Mouse (Mus musculus) small intestine, adult 2 months (tissue): Measurements from ENCODE around the gene Tnfsf14. TPM values are rescaled to one million over a fixed set of nuclear protein-coding genes. Genes with fewer than 3 reads are reported as not detected.
A peak's percentile ranks its signal among the peaks of the same experiment; 100 is the strongest.

Source experiments
- H3K27ac ChIP-seq: fragments of 200-500 bp; 2 replicates; pipeline ENCODE4 v1.5.1; 2012; ENCODE audit warnings: low read depth, low read length, control low read depth, inconsistent platforms; ENCODE audit not compliant: insufficient read depth
- H3K27me3 ChIP-seq: fragments of 200-500 bp; 2 replicates; pipeline ENCODE4 v1.6.1; 2012; ENCODE audit warnings: mild to moderate bottlenecking, moderate library complexity, low read length, inconsistent platforms; ENCODE audit not compliant: control insufficient read depth, insufficient read depth
- H3K36me3 ChIP-seq: fragments of 200-500 bp; 2 replicates; pipeline ENCODE4 v1.6.1; 2012; ENCODE audit warnings: mild to moderate bottlenecking, low read length, control low read depth, inconsistent platforms; ENCODE audit not compliant: control insufficient read depth, insufficient read depth
- H3K4me1 ChIP-seq: fragments of 200-500 bp; 2 replicates; pipeline ENCODE4 v1.6.1; 2012; ENCODE audit warnings: low read length, inconsistent platforms, mixed read lengths; ENCODE audit not compliant: control insufficient read depth, insufficient read depth, insufficient read length
- H3K4me3 ChIP-seq: fragments of 200-500 bp; 2 replicates; pipeline ENCODE4 v1.5.1; 2012; ENCODE audit warnings: low read depth, mild to moderate bottlenecking, control low read depth, inconsistent platforms, low read length, moderate library complexity
- CTCF ChIP-seq: fragments of 200-500 bp; IDR thresholded peaks from 2 replicates; pipeline ENCODE4 v1.5.1; 2012; ENCODE audit warnings: low read depth, mild to moderate bottlenecking, control low read depth, inconsistent platforms, low read length, moderate library complexity, mixed read lengths; ENCODE audit not compliant: insufficient replicate concordance, insufficient read length; ENCODE audit errors: extremely low read depth
- POLR2A ChIP-seq: fragments of 200-500 bp; IDR thresholded peaks from 2 replicates; pipeline ENCODE4 v1.6.1; 2012; ENCODE audit warnings: low read depth, mild to moderate bottlenecking, control low read depth, inconsistent platforms, low read length, moderate library complexity
- WGBS: fragments of 180-500 bp; shearing (Covaris S2); methylation state at CpG from one replicate; pipeline ENCODE4 v1.1.7; 2018; 5-methylcytosine and 5-hydroxymethylcytosine counted together
- polyA plus RNA-seq: library from polyadenylated mRNA; depleted of rRNA; stranded (reverse); fragments of >200 nt; gene quantifications from 2 replicates; pipeline ENCODE4 v1.2.3, GENCODE M21; 2012

The Tnfsf14 gene
- polyA plus RNA-seq, 1 experiment, result 0.98 TPM

GRCm38 (mm10) chr17:57201841-57202724, 8.1 kb upstream of the Tnfsf14 start:
- Histone ChIP-seq H3K4me1 (0 out of 2 replicates have a peak, but pooled peaks cover 3% of the 10 kb centered on the region), H3K27me3 (no peaks in the 10 kb centered on the region), H3K36me3 (no peaks in the 10 kb centered on the region), H3K4me3 (no peak overlapping the region), H3K27ac (no peak overlapping the region)
- 38% methylated on average over 10 of the region's 10 CpGs for WGBS
- TF ChIP-seq CTCF (no peak), POLR2A (no peak)

- no peak overlapping the region for H3K4me3 ChIP-seq
- no peaks in the 10 kb centered on the region for H3K27me3 ChIP-seq
- H3K36me3 ChIP-seq, result no peaks in the 10 kb centered on the region
- 0 out of 2 replicates have a peak, but pooled peaks cover 3% of the 10 kb centered on the region for H3K4me1 ChIP-seq
- TF ChIP-seq POLR2A, result no peak
- no peak for TF ChIP-seq CTCF
- WGBS, result 60% methylated on average over 3 of the region's 3 CpGs
- no peak overlapping the region for H3K27ac ChIP-seq
Observed at GRCm38 (mm10) chr17:57198252-57198651, 4.3 kb upstream of the Tnfsf14 start.

- Histone ChIP-seq H3K27ac (no peak overlapping the region), H3K4me1 (no peaks in the 10 kb centered on the region), H3K36me3 (no peaks in the 10 kb centered on the region), H3K4me3 (no peak overlapping the region), H3K27me3 (no peaks in the 10 kb centered on the region)
- TF ChIP-seq POLR2A (no peak), CTCF (no peak)
- WGBS, result 75% methylated on average over 8 of the region's 8 CpGs
Observed at GRCm38 (mm10) chr17:57195326-57196010, 1.5 kb upstream of the Tnfsf14 start.

DNA sequence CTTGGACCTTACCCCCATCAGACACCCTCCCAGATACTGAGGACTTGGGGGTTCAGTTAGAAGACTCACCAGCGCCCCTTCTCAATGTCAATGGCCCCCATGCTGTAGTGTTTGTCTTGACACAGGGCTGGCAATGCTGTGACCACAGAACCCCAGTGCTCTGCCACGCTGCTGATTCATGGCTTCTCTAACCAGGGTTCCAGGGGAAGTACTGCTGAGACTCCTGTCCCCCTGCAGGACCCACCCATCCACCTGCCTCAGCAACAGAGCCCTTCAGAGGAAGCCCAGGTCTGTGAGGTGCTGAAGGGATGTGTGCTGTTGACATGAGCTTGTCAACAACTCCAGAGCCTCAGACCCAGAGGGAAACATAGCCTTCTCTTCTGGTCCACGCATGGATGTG, 794 bp upstream of the Tnfsf14 start:
- WGBS, result 90% methylated on average over 3 of the region's 3 CpGs
- no peak overlapping the region for H3K27ac ChIP-seq

GRCm38 (mm10) chr17:57188510-57189192, 5.3 kb downstream of the Tnfsf14 start:
- Histone ChIP-seq H3K4me1 (no peaks in the 10 kb centered on the region), H3K36me3 (no peaks in the 10 kb centered on the region), H3K27me3 (no peaks in the 10 kb centered on the region), H3K4me3 (no peak overlapping the region; the same call in 1 of the 2 replicates), H3K27ac (peak overlapping the region; percentile 65)
- 63% methylated on average over 12 of the region's 12 CpGs for WGBS
- TF ChIP-seq CTCF, result no peak
- no peak for TF ChIP-seq POLR2A

More for the DNA sequence above, 794 bp upstream of the Tnfsf14 start:
- no peak for TF ChIP-seq CTCF
- TF ChIP-seq POLR2A, result no peak
- Histone ChIP-seq H3K4me1 (no peaks in the 10 kb centered on the region), H3K27me3 (no peaks in the 10 kb centered on the region), H3K36me3 (no peaks in the 10 kb centered on the region), H3K4me3 (no peak overlapping the region)

DNA sequence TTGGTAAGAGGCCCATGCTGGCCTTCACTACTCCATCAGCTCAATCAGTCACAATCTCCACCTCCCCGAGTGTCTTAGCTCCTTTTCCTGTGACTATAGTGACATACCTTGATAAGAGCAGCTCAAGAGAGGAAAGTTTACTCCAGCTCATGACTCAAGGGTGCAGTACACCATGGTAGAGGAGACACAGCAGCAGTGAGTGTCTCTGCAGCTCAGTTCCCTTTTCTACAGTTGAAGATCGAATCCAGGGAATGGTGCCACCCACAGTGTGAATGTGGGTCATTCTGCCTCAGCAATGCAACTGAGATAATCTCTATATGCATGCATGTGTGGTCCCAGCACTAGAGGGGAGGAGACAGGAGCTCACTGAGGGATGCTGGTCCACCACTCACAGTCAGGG, 8.3 kb downstream of the Tnfsf14 start:
- H3K4me1 ChIP-seq, result no peaks in the 10 kb centered on the region
- H3K4me3 ChIP-seq, result no peak overlapping the region
- no peaks in the 10 kb centered on the region for H3K27me3 ChIP-seq
- H3K27ac ChIP-seq, result no peak overlapping the region
- no peaks in the 10 kb centered on the region for H3K36me3 ChIP-seq
- TF ChIP-seq CTCF, result no peak
- TF ChIP-seq POLR2A, result no peak
- 44% methylated on average over 2 of the region's 2 CpGs for whole genome bisulfite sequencing
